8 mouse cellular contexts compared by ENCODE assay signal in genomic region chr9:3001948-3002659, GRCm38 (mm10). TPM values are rescaled to one million over a fixed set of nuclear protein-coding genes. Genes with fewer than 3 reads are reported as not detected.
DNase-seq lines count a peak whose midpoint lies in the region; ATAC-seq and TF ChIP-seq lines count a peak whose summit lies in the region.
"Not testable (repeated sequence)": the region's sequence is repeated elsewhere in the genome, so short reads cannot be mapped to it uniquely, and the experiment has no call there.

No protein-coding gene starts in this region.

- not testable (repeated sequence) for H3K27me3 ChIP-seq in hindbrain, embryonic 14.5 days (ENCODE audit: control insufficient read depth, insufficient read depth, low read length); lung, embryonic 15.5 days

- not testable (repeated sequence) for H3K9ac ChIP-seq in hindbrain, embryonic 14.5 days; lung, embryonic 15.5 days

- ATAC-seq in hindbrain, embryonic 14.5 days (ENCODE audit: low FRiP score) = peak; percentile 88
- peak; percentile 91 for ATAC-seq in lung, embryonic 15.5 days (ENCODE audit: borderline replicate concordance, extremely low read depth, low FRiP score, low TSS enrichment)

- not testable (repeated sequence) for H3K36me3 ChIP-seq in hindbrain, embryonic 14.5 days (replicated peaks; ENCODE audit: control insufficient read depth, insufficient read depth); lung, embryonic 15.5 days

- intact Hi-C loops in gastrocnemius, adult 2 months (cut with DNase I) = not testable (repeated sequence)

- H3K4me3 ChIP-seq in gastrocnemius, adult 2 months; hindbrain, embryonic 14.5 days (replicated peaks; ENCODE audit: low read length); lung, embryonic 15.5 days: not testable (repeated sequence)

- not testable (repeated sequence) for H3K9me3 ChIP-seq in hindbrain, embryonic 14.5 days (ENCODE audit: control insufficient read depth, low read length); lung, embryonic 15.5 days

- not testable (repeated sequence) for TF ChIP-seq CTCF in gastrocnemius, adult 2 months (IDR thresholded peaks at IDR 0.05)

- not testable (repeated sequence) for H3K4me2 ChIP-seq in hindbrain, embryonic 14.5 days (replicated peaks); lung, embryonic 15.5 days

- DNase-seq in R1 (ENCODE audit: low read depth, low spot score) = peak; percentile 64
- DNase-seq in cerebellum, postnatal 4 days (ENCODE audit: low spot score in 2 of 2) = peak; percentile 100
- DNase-seq in gastrocnemius, adult 2 months = peak; percentile 72
- DNase-seq in hindbrain, embryonic 14.5 days (ENCODE audit: low spot score) = peak; percentile 25
- peak; percentile 98 for DNase-seq in layer of hippocampus, postnatal 10 days (ENCODE audit: low spot score in 2 of 2)
- peak; percentile 100 for DNase-seq in ovary, postnatal 10 days (ENCODE audit: low spot score)
- DNase-seq in thymus, postnatal 25 days = peak; percentile 82

- H3K4me1 ChIP-seq in hindbrain, embryonic 14.5 days (replicated peaks; ENCODE audit: control insufficient read depth, insufficient read depth, low read length); lung, embryonic 15.5 days: not testable (repeated sequence)

- WGBS in hindbrain, embryonic 14.5 days = 57% methylated on average over 8 of the region's 11 CpGs
- 69% methylated on average over 9 of the region's 11 CpGs for WGBS in lung, embryonic 15.5 days

- H3K27ac ChIP-seq in gastrocnemius, adult 2 months; hindbrain, embryonic 14.5 days; lung, embryonic 15.5 days: not testable (repeated sequence)

RNA-seq across cellular contexts. Expression of gene Gm11168, which starts 1.0 kb away (rescaled TPM):
- not detected for total RNA-seq in gastrocnemius, adult 2 months (2021)
- not detected in 2 replicates for polyA plus RNA-seq in hindbrain, embryonic 14.5 days (2014; fragmentation: Nextera tagmentation; extraction: Ambion mirVana)
- total RNA-seq in layer of hippocampus, postnatal 10 days (2021) = not detected
- not detected in 2 replicates for polyA plus RNA-seq in lung, embryonic 15.5 days (2015; fragmentation: Nextera tagmentation; extraction: Ambion mirVana)

RNA-seq across cellular contexts. Expression of gene Gm10722, which starts 1.4 kb away (rescaled TPM):
- total RNA-seq in gastrocnemius, adult 2 months (2021) = not detected
- not detected in 2 replicates for polyA plus RNA-seq in hindbrain, embryonic 14.5 days (2014; fragmentation: Nextera tagmentation; extraction: Ambion mirVana)
- total RNA-seq in layer of hippocampus, postnatal 10 days (2021) = not detected
- polyA plus RNA-seq in lung, embryonic 15.5 days (2015; fragmentation: Nextera tagmentation; extraction: Ambion mirVana) = not detected in 2 replicates

RNA-seq across cellular contexts. Expression of gene Gm10721, which starts 10.8 kb away (rescaled TPM):
- total RNA-seq in gastrocnemius, adult 2 months (2021) = not detected
- not detected in 2 replicates for polyA plus RNA-seq in hindbrain, embryonic 14.5 days (2014; fragmentation: Nextera tagmentation; extraction: Ambion mirVana)
- total RNA-seq in layer of hippocampus, postnatal 10 days (2021) = 1 to 10 TPM in 1 of 2 experiments, not detected in 1; 1.3 TPM
- 0.26 TPM in 1 of 2 replicates, not detected in the other for polyA plus RNA-seq in lung, embryonic 15.5 days (2015; fragmentation: Nextera tagmentation; extraction: Ambion mirVana)

RNA-seq across cellular contexts. Expression of gene Gm10720, which starts 13.3 kb away (rescaled TPM):
- total RNA-seq in gastrocnemius, adult 2 months (2021) = not detected
- polyA plus RNA-seq in hindbrain, embryonic 14.5 days (2014; fragmentation: Nextera tagmentation; extraction: Ambion mirVana) = not detected in 2 replicates
- total RNA-seq in layer of hippocampus, postnatal 10 days (2021) = not detected
- polyA plus RNA-seq in lung, embryonic 15.5 days (2015; fragmentation: Nextera tagmentation; extraction: Ambion mirVana) = not detected in 2 replicates

RNA-seq across cellular contexts. Expression of gene Gm10719, which starts 15.1 kb away (rescaled TPM):
- total RNA-seq in gastrocnemius, adult 2 months (2021) = not detected
- 0.47 TPM in 1 of 2 replicates, not detected in the other for polyA plus RNA-seq in hindbrain, embryonic 14.5 days (2014; fragmentation: Nextera tagmentation; extraction: Ambion mirVana)
- total RNA-seq in layer of hippocampus, postnatal 10 days (2021) = under 1 TPM; 0.62 to 0.76 TPM
- 0.28 TPM in 1 of 2 replicates, not detected in the other for polyA plus RNA-seq in lung, embryonic 15.5 days (2015; fragmentation: Nextera tagmentation; extraction: Ambion mirVana)

Comparison
In these comparisons a context has a peak if more than half of its experiments do, and no peak if none do; other contexts are left out.
1. DNase-seq: peak in every context shown above with its lines; median percentile 100 in cerebellum, postnatal 4 days; 100 in ovary, postnatal 10 days; 98 in layer of hippocampus, postnatal 10 days; 82 in thymus, postnatal 25 days; 72 in gastrocnemius, adult 2 months; 64 in R1; 25 in hindbrain, embryonic 14.5 days.